11 mouse cellular contexts compared by ENCODE assay signal in genomic region chr16:34957487-34958230, GRCm38 (mm10).
A peak's percentile ranks its signal among the peaks of the same experiment; 100 is the strongest.
DNase-seq lines count a peak whose midpoint lies in the region; ATAC-seq and TF ChIP-seq lines count a peak whose summit lies in the region.
"Had no signal": no experiment of that assay in that cellular context is flagged by ENCODE, and none has a peak within 500 bp of the region (broad histone marks: within the 10 kb centered on the region; RNA-seq: fewer than 3 reads in every experiment).

No protein-coding gene starts in this region.

- H3K36me3 ChIP-seq in hindbrain, embryonic 10.5 days: peaks cover 21% of the 10 kb centered on the region
- no peaks in the 10 kb centered on the region for H3K36me3 ChIP-seq in hindbrain, embryonic 13.5 days
- no peaks in the 10 kb centered on the region for H3K36me3 ChIP-seq in midbrain, postnatal 0 days (ENCODE audit: insufficient read depth, low read length)
- peaks cover 2% of the 10 kb centered on the region; the same call in 1 of the 2 replicates for H3K36me3 ChIP-seq in midbrain, embryonic 11.5 days (ENCODE audit: control insufficient read depth, insufficient read depth, low read length)
- peaks cover 15% of the 10 kb centered on the region; the same call in 1 of the 2 replicates for H3K36me3 ChIP-seq in intestine, embryonic 16.5 days (ENCODE audit: control insufficient read depth, insufficient read depth, low read length)
- H3K36me3 ChIP-seq in stomach, embryonic 16.5 days (ENCODE audit: control insufficient read depth, insufficient read depth, low read length): 0 out of 2 replicates have a peak, but pooled peaks cover 6% of the 10 kb centered on the region

- 77% methylated on average over 8 of the region's 8 CpGs for WGBS in hindbrain, embryonic 10.5 days
- WGBS in hindbrain, embryonic 13.5 days: 72% methylated on average over 8 of the region's 8 CpGs
- WGBS in midbrain, postnatal 0 days: 76% methylated on average over 8 of the region's 8 CpGs
- WGBS in midbrain, embryonic 11.5 days: 75% methylated on average over 8 of the region's 8 CpGs
- WGBS in intestine, embryonic 16.5 days: 66% methylated on average over 8 of the region's 8 CpGs
- 53% methylated on average over 8 of the region's 8 CpGs for WGBS in stomach, embryonic 16.5 days

- no peak overlapping the region for H3K4me3 ChIP-seq in hindbrain, embryonic 10.5 days
- no peak overlapping the region for H3K4me3 ChIP-seq in hindbrain, embryonic 13.5 days
- H3K4me3 ChIP-seq in midbrain, postnatal 0 days (ENCODE audit: low read depth, low read length): no peak overlapping the region
- no peak overlapping the region for H3K4me3 ChIP-seq in midbrain, embryonic 11.5 days (ENCODE audit: low read depth, low read length)
- no peak overlapping the region for H3K4me3 ChIP-seq in intestine, embryonic 16.5 days (ENCODE audit: low read length)
- H3K4me3 ChIP-seq in stomach, embryonic 16.5 days (replicated peaks; ENCODE audit: low read length): no peak overlapping the region

- peaks cover 5% of the 10 kb centered on the region for H3K9me3 ChIP-seq in hindbrain, embryonic 10.5 days
- 0 out of 2 replicates have a peak, but pooled peaks cover 4% of the 10 kb centered on the region for H3K9me3 ChIP-seq in hindbrain, embryonic 13.5 days
- no peaks in the 10 kb centered on the region for H3K9me3 ChIP-seq in midbrain, postnatal 0 days (ENCODE audit: low read length)
- H3K9me3 ChIP-seq in midbrain, embryonic 11.5 days (ENCODE audit: control insufficient read depth, low read length): no peaks in the 10 kb centered on the region
- H3K9me3 ChIP-seq in intestine, embryonic 16.5 days (ENCODE audit: control insufficient read depth, low read length): no peaks in the 10 kb centered on the region
- 0 out of 2 replicates have a peak, but pooled peaks cover 6% of the 10 kb centered on the region for H3K9me3 ChIP-seq in stomach, embryonic 16.5 days (replicated peaks; ENCODE audit: control insufficient read depth, low read length)

- peaks cover 40% of the 10 kb centered on the region for H3K4me1 ChIP-seq in hindbrain, embryonic 10.5 days (replicated peaks)
- H3K4me1 ChIP-seq in hindbrain, embryonic 13.5 days (replicated peaks): peaks cover 17% of the 10 kb centered on the region
- no peaks in the 10 kb centered on the region for H3K4me1 ChIP-seq in midbrain, postnatal 0 days (ENCODE audit: insufficient read depth, low read length)
- 0 out of 2 replicates have a peak, but pooled peaks cover 2% of the 10 kb centered on the region for H3K4me1 ChIP-seq in midbrain, embryonic 11.5 days (ENCODE audit: control insufficient read depth, insufficient read depth, low read length)
- H3K4me1 ChIP-seq in intestine, embryonic 16.5 days (ENCODE audit: control insufficient read depth, insufficient read depth, low read length): peaks cover 39% of the 10 kb centered on the region
- H3K4me1 ChIP-seq in stomach, embryonic 16.5 days (ENCODE audit: control insufficient read depth, insufficient read depth, low read length): peaks cover 37% of the 10 kb centered on the region

- no peak for DNase-seq in hindbrain, embryonic 10.5 days (ENCODE audit: low spot score)
- no peak for DNase-seq in midbrain, postnatal 0 days (ENCODE audit: low spot score)
- DNase-seq in midbrain, embryonic 11.5 days (ENCODE audit: low spot score, missing footprints): no peak
- no peak for DNase-seq in adrenal gland, postnatal 4 days (ENCODE audit: low spot score in 2 of 2)
- DNase-seq in retina, postnatal 1 day: no peak
- DNase-seq: gastrocnemius, postnatal 36 days; layer of hippocampus, adult 9-11 months; thymus, postnatal 36 days had no signal

- no peaks in the 10 kb centered on the region for H3K27me3 ChIP-seq in hindbrain, embryonic 10.5 days (ENCODE audit: insufficient read depth, poor library complexity, severe bottlenecking)
- H3K27me3 ChIP-seq in hindbrain, embryonic 13.5 days: no peaks in the 10 kb centered on the region
- no peaks in the 10 kb centered on the region for H3K27me3 ChIP-seq in midbrain, postnatal 0 days (ENCODE audit: insufficient read depth, low read length)
- H3K27me3 ChIP-seq in midbrain, embryonic 11.5 days (ENCODE audit: control insufficient read depth, insufficient read depth, low read length): no peaks in the 10 kb centered on the region
- no peaks in the 10 kb centered on the region for H3K27me3 ChIP-seq in intestine, embryonic 16.5 days (replicated peaks; ENCODE audit: control insufficient read depth, insufficient read depth, low read length)
- no peaks in the 10 kb centered on the region for H3K27me3 ChIP-seq in stomach, embryonic 16.5 days (ENCODE audit: control insufficient read depth, insufficient read depth, low read length)

- peak overlapping the region; percentile 56; the same call in 1 of the 2 replicates for H3K27ac ChIP-seq in hindbrain, embryonic 10.5 days
- no peak overlapping the region for H3K27ac ChIP-seq in hindbrain, embryonic 13.5 days
- no peak overlapping the region for H3K27ac ChIP-seq in midbrain, postnatal 0 days (ENCODE audit: low read depth, low read length)
- H3K27ac ChIP-seq in midbrain, embryonic 11.5 days (ENCODE audit: low read depth, low read length): no peak overlapping the region
- peak overlapping the region; percentile 47 for H3K27ac ChIP-seq in intestine, embryonic 16.5 days (ENCODE audit: low read length)
- H3K27ac ChIP-seq in stomach, embryonic 16.5 days (ENCODE audit: low read length): peak overlapping the region; percentile 77

- ATAC-seq in hindbrain, embryonic 13.5 days (ENCODE audit: low FRiP score): no peak
- ATAC-seq in midbrain, postnatal 0 days (ENCODE audit: low FRiP score): no peak
- ATAC-seq in midbrain, embryonic 11.5 days (ENCODE audit: low FRiP score): no peak
- no peak for ATAC-seq in intestine, embryonic 16.5 days
- ATAC-seq in stomach, embryonic 16.5 days (ENCODE audit: insufficient read depth, low FRiP score): no peak

- H3K9ac ChIP-seq in hindbrain, embryonic 13.5 days: no peak overlapping the region
- no peak overlapping the region for H3K9ac ChIP-seq in midbrain, postnatal 0 days (replicated peaks; ENCODE audit: low read length, poor library complexity, severe bottlenecking)
- no peak overlapping the region for H3K9ac ChIP-seq in midbrain, embryonic 11.5 days (ENCODE audit: low read length)
- no peak overlapping the region for H3K9ac ChIP-seq in intestine, embryonic 16.5 days (ENCODE audit: low read depth, low read length)
- no peak overlapping the region for H3K9ac ChIP-seq in stomach, embryonic 16.5 days (ENCODE audit: low read length)

- H3K4me2 ChIP-seq in hindbrain, embryonic 13.5 days: no peak overlapping the region
- H3K4me2 ChIP-seq in midbrain, postnatal 0 days (ENCODE audit: low read depth, low read length, poor library complexity, severe bottlenecking): no peak overlapping the region
- H3K4me2 ChIP-seq in midbrain, embryonic 11.5 days: no peak overlapping the region
- no peak overlapping the region for H3K4me2 ChIP-seq in intestine, embryonic 16.5 days (ENCODE audit: low read depth, low read length)
- no peak overlapping the region for H3K4me2 ChIP-seq in stomach, embryonic 16.5 days (ENCODE audit: low read depth, low read length)

- TF ChIP-seq CTCF in midbrain, postnatal 0 days (IDR thresholded peaks at IDR 0.05): peak; percentile 51

Comparison
In these comparisons a context has a peak if more than half of its experiments do, and no peak if none do; other contexts are left out.
1. H3K27ac ChIP-seq: peak in hindbrain, embryonic 10.5 days (single experiment), intestine, embryonic 16.5 days (single experiment) and stomach, embryonic 16.5 days (single experiment); none in hindbrain, embryonic 13.5 days (single experiment), midbrain, postnatal 0 days (single experiment) and midbrain, embryonic 11.5 days (single experiment).